Mouse (Mus musculus) right cerebral cortex, postnatal 36 days (tissue): ENCODE data around the gene Rps11.
"Not testable (repeated sequence)": the region's sequence is repeated elsewhere in the genome, so short reads cannot be mapped to it uniquely, and the experiment has no call there.

ENCODE experiments used
- DNase-seq, 2 experiments: peaks; one replicate each; pipeline ENCODE4 v3.0.0; 2022; ENCODE audit warnings: low spot score in 2 of 2, mixed read lengths in 1 of 2

Rps11 gene

GRCm38 (mm10) chr7:45111940-45112339 lies 12.3 kb downstream of the Rps11 start:
- DNase-seq = no peak

GRCm38 (mm10) chr7:45110089-45110488 lies 14.2 kb downstream of the Rps11 start:
- not testable (repeated sequence) for DNase-seq

DNA sequence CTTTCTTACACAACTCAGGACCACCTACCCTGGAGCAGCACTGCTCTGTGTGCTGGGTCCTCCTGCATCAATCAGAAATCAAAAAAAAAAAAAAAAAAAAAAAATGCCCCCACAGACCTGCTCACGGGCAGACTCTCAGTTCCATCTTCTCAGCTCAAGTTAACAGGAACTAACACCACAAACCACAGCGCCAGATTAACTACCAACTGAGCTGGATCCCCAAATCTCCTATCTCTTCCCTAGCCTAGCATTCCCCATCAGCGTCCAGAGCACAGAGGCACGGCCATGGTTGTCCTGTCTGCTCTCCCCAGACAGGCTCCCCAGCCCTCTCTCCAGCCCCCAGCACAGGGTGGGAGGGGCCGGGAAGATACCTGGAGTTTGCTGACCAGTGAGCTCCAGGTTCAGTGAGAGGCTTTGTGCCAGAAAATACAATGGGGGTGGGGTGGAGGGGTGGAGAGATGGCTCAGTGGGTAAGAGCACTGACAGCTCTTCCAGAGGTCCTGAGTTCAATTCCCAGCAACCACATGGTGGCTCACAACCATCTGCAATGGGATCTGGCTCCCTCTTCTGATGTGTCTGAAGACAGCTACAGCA lies 17.1 kb downstream of the Rps11 start:
- DNase-seq = no peak

DNA sequence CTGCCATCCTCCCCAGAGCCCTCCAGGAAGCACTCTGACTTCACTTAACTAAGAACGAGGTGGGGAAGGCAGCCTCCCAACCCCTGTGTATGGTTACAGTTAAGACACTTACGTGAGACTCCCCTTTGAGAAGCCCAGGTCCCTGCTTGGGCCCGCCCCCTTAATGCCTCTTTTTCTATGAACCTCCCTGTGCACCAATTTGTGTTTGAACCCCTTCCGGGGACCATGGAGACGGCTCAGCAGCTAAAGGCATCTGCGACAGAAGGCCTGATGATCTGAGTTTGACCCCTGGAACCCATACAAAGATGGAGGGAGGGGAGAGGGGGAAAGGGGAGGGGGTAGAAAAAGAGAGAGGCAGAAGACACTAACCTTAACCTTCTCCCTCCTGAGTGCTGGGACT lies 17.8 kb downstream of the Rps11 start:
- no peak for DNase-seq

- no peak for DNase-seq
Observed at GRCm38 (mm10) chr7:45105491-45105890, 18.7 kb downstream of the Rps11 start.

GRCm38 (mm10) chr7:45104941-45105340 lies 19.3 kb downstream of the Rps11 start:
- no peak for DNase-seq

DNA sequence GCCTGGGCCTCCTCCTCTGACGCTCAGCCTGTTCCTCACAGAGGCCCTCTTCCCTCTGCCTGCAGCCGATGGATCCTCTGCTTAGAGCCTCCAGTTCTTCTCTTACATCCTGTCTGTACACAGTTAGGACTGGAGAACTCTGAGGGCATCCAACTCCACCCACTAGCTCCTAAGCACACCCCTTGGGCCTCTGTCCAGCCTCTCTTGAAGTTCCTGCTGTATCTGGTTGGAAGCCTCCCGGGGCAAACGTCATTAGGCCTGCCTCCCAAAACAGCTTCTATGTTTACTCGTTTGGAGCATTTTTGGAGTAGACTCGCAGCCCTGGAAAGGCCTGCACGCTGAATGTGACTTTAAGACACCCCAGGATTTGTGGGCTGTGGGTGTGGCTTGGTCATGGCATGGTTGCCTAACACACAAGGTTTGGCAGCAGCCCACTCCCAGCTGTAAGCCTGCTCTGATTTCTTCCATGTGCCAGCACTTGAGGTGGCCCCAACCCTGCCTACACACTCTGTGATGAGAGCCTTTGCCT lies 20.5 kb downstream of the Rps11 start, which contains the start of gene Fcgrt:
Fcgrt (minus strand) TSS at position 200 of the 529 bp plus-strand sequence.
- peak in 1 of 2 experiments; percentile 48 for DNase-seq

DNA sequence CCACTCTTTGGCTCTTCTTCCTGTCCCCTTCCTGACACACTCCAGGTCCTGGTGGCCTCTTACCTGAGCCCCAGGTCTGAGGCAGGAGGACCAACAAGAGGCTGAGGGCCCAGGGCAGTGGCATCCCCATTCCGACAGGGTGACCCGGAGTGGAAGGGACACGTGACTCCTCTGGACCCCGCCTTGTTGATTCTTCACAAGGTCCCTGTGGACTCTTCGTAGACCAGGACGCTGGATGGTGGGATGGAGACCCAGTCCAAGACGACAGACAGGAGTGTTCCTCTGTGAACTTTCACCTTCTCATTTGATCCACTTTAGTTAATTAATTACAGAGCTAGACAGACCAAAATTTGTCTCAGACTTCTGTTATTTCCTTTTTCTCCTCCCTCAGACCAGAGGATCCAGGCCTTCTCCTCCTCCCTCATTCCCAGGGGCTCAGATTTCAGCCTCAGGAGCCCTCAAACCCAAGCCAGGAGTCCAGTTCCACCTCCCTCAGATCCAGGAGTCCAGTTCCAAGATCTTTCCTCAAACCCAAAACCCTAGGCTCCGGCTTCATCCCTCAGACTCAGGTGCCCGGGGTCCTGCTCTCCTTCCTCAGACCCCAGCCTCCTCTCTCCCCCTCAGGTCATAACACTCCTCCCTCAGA lies 21.2 kb downstream of the Rps11 start:
- no peak for DNase-seq

GRCm38 (mm10) chr7:45102441-45102840 lies 21.8 kb downstream of the Rps11 start:
- DNase-seq = no peak

DNA sequence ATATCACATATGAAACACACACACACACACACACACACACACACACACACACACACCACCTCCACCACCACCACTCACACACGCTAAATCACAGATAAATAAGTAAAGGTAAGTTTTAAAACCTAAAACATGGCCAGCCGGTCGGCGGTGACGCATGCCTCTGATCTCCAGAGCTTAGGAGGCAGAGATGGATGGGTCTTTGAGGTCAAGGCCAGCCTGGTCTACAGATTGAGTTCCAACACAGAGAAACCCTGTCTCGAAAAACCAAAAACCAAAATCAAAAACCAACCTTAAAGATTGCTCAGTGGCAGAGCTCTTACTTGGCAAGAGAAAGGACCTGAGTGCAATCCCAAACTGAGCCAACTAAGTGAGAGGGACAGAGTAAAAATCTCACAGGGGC lies 24.2 kb downstream of the Rps11 start:
- DNase-seq = no peak

DNA sequence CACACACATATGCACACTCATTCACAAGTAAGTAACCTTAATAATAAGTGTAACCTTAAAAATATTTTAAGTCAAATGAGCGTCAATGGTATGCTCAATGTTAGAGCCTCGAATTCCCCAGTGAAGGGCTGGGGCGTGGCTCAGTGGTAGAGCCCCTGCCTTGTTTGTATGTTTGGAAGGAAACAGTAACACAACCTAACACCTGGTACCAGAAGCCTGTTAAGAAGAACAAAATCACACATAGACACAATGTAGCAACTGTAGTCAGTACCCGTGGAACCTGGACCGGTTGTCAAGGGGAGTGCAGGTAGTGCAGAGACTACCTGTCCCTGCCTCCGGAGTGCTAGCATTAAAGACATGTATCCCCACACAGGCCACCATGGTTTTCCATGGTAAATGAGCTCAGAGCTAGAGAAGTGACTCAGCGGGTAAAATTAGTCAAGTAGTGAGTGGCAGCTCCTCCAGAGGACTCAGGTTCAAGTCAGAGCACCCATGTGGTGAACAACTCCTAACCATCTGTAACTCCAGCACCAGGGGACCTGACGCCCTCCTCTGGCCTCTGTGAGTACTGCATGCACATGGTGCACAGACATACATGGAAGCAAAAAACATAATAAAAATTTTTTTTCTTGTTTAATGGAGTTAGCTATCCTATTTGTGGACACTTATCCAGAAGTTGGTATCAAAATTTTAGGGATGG lies 25.5 kb downstream of the Rps11 start:
- DNase-seq = no peak

DNA sequence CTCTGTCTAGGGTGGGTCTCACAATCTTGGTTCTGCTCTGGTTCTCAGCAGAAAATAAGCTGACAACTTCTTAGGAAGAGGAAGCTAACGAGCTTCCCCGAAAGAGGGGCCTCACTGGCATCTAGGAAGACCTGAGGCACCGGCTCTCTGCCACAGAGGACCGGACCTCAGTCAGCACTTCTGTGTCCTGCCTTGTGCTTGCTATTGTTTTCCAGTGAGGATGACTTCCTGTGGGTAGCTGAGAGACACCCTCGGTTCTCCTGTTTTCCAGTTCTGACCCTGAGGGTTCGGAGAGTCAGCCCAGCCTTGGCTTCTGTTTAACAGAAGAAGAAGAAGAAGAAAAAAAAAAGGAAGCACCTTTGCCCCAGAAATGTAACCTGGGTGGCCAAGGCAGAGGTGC lies 26.8 kb downstream of the Rps11 start:
- no peak for DNase-seq

- not testable (repeated sequence) for DNase-seq
Observed at GRCm38 (mm10) chr7:45095965-45096364, 28.3 kb downstream of the Rps11 start.

DNA sequence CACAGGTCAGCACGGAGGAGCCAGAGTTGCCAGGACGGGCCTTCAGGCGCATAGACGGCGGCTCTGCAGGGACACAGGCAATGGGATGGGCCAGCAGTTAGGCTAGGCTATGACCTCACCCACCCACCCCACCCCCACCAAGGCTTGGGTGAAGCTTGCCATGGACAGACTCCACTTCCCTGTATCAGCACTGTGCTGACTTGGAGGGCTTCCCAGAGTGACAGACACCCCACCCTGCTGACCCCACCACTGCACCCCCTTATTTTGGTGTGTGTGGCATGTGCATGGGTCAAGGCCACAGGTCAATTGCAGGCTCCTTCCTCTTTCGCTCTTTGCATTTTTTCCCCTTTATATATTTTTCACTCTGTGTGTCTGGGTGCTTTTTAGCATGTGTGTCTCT lies 28.9 kb downstream of the Rps11 start:
- no peak for DNase-seq

- DNase-seq = no peak
Observed at GRCm38 (mm10) chr7:45094121-45094520, 30.1 kb downstream of the Rps11 start.

DNA sequence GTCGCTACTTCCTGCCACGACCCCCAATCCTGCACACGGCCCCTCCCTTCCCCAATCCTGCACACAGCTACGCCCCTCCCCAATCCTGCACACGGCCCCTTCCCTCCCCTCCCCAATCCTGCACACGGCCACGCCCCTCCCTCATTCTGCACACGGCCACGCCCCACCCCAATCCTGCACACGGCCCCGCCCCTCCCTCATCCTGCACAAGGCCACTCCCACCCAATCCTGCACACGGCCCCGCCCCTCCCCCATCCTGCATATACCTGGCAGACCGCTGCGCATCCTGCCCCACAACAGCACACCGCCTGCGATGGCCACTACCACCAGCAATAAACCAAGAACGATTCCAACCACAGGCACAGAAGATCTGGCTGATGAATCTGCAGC lies 30.7 kb downstream of the Rps11 start:
- DNase-seq = no peak

DNA sequence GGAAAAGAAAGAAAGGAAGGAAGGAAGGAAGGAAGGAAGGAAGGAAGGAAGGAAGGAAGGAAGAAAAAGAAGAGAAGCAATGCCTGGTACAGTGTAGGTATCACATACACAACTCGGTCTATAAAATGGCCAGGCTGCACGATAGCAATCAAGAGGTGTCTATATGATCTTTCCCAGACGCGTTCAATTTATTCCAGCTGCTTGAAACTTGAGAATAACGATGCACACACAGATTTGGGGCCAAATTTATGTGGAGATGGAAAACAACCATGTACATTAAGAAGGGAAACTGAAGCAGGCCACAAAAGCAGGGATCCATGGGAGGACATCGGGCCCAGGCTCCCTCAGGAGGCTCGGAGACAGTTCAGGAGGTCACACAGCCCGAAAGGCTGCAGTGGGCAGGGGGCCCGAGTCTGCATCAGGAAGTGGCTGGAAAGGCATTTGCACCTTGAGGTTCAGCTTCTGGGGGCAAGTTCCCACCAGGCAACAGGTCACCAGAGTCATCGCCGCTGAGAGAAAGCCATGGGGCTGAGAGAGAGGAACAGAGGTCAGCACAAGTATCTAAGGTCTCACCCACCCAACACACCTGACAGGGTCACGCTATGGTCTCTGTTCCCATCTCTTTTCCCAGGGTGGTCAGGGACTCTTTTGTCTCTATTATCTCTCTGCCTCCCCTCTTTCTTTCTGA lies 31.3 kb downstream of the Rps11 start:
- no peak for DNase-seq

- DNase-seq = no peak
Observed at GRCm38 (mm10) chr7:45092048-45092447, 32.2 kb downstream of the Rps11 start, which contains the start of gene Rcn3. Gene Rcn3, minus strand, starts transcription at chr7:45092221.

DNA sequence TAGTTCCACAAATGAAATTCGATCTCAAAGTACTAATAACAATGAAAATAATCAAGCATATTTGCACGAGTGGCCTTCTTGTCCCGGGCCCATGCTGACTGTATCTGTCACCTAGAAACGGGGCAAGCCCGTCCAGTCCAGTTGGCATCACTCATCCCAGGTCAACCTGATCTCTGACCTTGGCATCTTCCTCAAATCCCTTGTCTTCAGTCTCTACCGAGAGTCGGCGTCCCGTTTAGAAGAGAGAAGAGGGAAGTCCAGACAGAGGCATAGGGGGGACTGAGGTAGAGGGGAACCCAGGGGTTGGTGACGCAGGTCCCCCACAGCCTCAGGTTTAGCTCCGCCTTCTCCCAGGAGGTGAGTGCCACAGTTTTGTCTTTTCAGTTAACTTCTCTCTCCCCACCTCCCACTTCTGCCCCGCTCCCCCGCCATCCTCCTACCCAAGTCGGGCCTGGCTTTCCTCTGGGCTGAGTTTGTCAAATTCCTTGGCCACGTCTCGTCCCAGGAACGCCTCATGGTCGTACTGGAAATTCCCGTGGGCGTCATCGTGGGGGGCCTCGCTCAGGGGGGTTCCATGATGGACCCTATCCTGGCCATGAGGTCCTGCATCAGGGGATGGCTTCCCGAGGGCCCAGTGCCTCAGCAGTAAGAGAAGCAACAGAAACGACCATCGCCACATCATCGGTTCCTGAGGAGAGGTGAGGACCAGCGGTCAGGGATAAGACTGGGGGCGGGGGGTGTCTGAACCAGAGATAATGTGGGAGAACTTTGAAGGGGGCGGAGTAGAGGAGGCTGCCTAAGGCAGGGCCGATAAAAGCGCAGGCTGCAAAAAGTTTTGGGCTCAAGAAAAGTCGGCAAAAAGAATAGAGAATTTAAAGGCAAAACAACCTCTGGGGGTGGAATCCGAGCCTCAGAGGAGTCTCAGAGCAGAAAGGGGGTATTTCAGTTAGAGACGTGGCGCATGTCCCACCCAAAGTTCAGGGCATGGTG lies 32.9 kb downstream of the Rps11 start:
- no peak for DNase-seq

GRCm38 (mm10) chr7:45090251-45090977 lies 33.8 kb downstream of the Rps11 start:
- DNase-seq = no peak
